Mouse (Mus musculus) embryo, embryonic 10 days (tissue): ENCODE data around the gene Adam12.
"Not testable (repeated sequence)": the region's sequence is repeated elsewhere in the genome, so short reads cannot be mapped to it uniquely, and the experiment has no call there.

Experiments used
- DNase-seq: peaks from one replicate; pipeline ENCODE4 v3.0.0-alpha.2; 2015; ENCODE audit warnings: low spot score

Gene Adam12

DNA sequence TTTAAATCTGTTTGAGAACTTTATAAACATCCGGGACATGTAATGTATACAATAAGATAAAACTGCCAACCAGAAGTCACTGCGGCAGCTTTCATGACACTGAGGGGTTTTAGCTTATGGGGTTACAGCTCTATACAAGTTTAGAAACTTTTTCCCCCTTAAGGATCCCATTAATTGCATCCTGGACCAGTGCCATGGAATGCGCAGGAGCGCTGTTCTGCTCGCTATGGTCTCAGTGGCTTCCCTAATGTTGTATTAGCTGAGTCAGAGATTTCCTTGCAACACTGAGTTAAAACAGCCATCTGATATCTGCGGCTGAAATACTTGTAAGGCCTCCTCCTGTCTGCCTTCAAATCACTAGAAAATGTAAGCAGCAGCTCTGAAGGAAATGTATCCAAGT lies 298.6 kb downstream of the Adam12 start:
- no peak for DNase-seq

- no peak for DNase-seq
Observed at GRCm38 (mm10) chr7:133931481-133931880, 300.5 kb downstream of the Adam12 start.

- DNase-seq: no peak
Observed at GRCm38 (mm10) chr7:133928981-133929380, 303.0 kb downstream of the Adam12 start.

DNA sequence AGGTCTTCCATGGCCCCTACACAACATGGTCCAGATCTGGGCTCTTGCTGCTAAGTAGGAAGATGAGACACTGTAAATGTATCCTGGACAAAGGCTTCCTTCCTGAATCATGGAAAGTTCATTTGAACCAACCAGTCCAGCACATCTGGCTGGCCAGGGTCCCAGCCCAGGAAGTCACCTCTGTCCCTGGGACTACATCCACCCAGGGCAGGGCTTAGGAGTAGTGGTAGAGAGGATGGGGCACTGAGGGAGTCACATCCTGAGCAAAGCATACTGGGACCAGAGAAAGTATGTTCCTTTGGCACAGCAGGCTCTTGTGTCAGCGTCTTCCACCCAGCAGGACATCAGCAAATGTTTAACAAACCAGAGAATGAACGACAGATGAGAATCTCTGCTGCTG lies 306.2 kb downstream of the Adam12 start:
- DNase-seq: no peak

DNA sequence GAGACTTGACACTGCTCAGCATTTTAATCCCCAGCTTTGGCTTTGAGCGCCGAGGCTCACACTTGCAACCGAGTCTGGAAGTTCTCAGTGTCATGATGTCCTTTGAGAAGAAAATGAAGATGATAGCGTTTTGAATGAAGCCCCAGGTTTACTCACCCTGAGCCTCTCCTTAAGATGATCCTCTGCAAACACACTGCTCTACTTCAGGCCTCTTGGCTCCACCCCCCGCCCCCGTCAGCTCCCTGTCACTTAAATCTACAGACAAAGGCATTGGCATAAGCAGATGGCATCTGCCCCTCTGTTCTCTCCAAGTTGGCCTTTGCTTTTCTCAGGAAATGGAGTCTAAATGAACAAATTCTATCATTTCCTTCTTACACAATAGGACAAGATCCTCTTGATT lies 308.0 kb downstream of the Adam12 start:
- no peak for DNase-seq

GRCm38 (mm10) chr7:133921291-133921690 lies 310.7 kb downstream of the Adam12 start:
- no peak for DNase-seq

GRCm38 (mm10) chr7:133920724-133921123 lies 311.2 kb downstream of the Adam12 start:
- no peak for DNase-seq

DNA sequence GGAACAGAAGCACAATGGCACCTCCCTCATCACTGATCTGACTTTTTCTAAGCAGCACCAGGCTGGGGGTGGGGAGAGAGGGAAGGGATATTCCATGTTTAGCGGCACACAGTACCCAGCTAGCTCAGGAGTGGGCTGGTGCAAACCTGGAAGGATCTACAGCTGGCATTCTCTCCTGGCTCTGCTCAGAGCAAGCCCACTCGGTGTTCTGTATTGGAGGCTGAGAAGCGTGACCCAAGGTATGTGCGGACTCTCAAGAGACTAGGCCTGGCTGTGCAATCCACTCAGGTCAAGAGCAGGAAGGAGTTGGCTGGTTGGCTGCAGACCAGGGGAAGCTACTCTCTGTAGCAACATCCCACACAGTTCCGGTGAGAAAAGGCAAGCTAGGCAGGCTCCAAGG lies 312.0 kb downstream of the Adam12 start:
- no peak for DNase-seq

DNA sequence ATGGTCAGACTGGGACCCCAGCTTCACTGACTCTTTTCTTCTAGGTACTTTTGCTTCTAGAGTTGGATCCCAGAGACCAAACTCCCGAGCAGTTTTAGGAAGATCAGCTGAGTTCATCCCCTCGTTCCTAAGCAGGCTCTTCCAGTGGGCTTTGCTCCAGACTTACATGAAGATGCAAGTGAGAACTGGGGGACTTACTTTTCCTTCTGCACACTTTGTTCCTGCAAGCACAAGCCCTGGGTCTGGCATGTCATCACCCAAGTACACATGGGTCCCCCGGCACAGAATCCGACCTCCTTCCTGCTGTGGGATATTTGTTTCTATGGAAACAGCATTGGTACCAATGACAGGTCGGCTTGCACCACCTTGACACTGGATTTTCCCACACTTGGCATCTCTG lies 312.6 kb downstream of the Adam12 start:
- DNase-seq: no peak

DNA sequence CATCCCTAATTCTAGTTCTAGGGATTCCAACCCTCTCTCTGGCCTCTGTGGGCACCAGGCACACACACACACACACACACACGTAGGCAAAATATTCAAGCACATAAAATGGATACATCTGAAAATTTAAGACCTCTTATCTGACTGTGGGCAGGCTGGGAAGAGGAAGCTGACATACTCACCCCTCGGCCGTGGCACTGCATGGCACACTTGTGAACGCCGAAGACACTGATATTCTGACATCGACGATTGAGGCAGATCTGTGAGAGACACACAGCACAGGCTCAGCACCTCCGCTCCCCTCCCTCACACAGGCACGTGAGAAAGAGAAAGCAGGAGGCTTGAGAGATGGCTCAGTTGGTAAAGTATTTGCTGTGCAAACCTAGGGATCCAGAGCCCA lies 315.7 kb downstream of the Adam12 start:
- DNase-seq: no peak

- no peak for DNase-seq
Observed at GRCm38 (mm10) chr7:133911881-133912280, 320.1 kb downstream of the Adam12 start.

DNA sequence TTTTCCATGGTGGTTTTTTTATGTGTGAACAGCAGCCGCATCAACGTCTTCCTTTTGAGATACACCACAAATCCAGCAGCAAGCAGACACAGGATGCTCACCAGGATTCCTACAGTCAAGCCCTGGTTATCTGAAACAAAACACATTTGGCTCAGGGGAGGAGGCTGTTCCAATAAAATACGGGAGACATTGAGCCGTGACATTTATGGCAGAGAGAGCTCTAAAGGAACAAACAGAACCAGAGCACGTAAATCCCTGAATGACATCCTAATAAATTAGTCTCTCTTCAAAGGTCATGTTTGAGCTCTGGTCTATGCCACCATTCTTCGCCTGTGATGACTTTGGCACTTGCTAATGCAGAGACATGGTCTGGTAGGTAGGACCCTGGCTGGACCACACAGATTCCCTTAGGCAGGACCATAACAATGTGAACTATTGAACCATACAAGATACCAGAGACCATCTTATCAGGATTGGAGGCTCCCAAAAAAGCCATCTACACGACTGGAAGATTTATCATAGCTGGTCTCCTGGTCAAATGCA lies 322.0 kb downstream of the Adam12 start:
- DNase-seq: peak; percentile 48

DNA sequence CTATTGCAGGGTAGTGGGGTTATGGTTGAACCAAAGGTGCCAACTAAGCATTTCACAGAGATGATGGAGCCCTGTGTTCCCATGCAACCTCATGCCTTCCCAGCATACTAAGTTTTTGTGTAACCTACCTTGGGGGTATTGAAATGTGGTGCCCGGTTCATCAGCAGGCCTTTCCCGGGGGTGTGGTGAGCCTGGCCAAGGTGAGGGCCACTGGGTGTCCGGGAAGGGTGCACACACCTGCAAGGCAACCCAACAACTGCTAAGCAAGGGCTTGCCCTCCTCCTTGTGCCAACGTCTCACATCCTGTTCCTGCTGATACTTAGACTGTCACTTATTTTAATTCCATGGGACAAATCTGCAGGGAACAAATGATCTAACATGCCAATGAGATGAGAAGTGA lies 323.0 kb downstream of the Adam12 start:
- DNase-seq: no peak

GRCm38 (mm10) chr7:133899391-133899790 lies 332.6 kb downstream of the Adam12 start:
- no peak for DNase-seq

DNA sequence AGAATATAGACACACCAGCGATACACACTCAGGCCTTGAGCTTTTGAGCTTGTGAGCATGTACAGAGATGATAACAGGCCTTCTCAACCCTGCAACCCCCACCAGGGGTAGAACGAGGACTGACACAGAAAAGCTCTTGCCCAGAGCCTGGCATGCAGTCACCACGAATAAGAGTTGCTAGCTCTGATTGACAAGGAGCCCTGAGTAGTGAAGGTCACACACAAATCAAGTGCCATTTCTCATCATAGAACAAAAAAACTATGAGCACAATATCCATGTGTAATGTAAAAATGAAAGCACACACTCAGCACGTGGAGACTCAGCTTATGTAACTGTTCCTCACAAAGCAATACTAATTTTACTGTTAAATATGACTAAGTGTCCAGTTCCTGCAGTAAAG lies 340.1 kb downstream of the Adam12 start:
- no peak for DNase-seq

- DNase-seq: no peak
Observed at GRCm38 (mm10) chr7:133891298-133891697, 340.6 kb downstream of the Adam12 start.

DNA sequence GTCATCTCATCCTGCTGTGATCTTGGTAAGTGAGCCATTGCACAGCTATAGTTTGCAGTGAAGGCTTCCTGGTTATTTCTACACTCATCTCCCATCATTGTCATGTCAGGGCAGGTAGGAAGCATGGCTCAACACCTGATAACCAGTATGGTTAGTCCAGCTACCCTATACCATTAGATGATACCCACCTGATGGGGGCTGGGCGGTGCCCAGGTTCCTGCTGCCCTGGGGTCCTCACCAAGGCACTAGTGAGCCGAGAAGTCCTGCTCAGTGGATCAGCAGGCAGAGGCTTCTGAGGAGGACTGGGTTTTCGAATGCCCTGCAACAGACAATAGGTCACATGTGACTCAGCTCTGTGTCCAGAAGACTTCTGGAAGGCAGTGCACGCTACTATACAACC lies 342.0 kb downstream of the Adam12 start:
- DNase-seq: no peak

DNA sequence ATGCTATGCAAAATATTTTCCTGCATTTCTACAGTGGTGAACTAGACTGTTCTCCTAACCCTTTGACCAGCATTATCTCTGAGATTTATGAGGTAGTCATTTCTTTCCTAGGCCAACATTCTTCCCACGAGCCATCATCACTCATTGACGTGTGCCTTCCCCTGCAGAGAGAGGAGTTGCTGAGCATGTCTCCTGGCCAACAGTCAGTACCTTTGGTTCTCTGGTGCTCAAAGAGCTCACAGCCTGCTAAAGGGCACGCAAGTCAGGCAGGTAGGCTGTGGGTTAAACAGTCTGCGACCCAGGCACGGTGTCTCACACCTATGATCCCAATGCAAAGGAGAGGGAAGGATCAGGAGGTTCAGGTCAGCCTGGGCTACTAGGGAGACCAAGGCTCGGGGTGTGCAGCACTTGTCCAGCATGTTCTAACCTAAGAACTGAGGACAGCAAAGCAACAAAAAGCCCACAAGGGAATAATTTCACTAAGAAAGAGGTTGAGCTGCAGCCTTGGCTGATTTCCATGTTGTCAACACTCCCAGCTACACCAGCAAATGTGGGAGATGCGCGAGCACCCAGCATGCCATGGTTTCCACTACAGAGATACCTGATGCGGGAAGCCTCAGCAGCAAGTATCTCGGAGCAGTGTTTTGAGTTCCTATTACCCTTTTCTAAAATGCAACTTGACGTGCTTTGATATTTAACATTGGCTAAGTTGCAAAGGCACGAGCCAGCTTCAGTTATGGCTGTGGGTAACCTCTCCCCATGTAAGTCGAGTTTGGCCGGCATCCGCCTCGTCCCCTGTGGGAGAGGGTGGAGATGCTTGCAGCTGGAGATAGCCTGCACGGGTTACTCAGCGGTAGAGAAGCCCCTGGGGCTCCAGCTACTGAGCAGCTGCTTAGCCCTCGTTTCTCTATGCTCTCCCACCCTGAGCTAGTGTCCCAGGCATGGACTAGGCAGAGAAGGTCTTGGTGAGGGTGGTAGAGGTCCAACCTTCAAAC lies 342.7 kb downstream of the Adam12 start:
- DNase-seq: no peak

DNA sequence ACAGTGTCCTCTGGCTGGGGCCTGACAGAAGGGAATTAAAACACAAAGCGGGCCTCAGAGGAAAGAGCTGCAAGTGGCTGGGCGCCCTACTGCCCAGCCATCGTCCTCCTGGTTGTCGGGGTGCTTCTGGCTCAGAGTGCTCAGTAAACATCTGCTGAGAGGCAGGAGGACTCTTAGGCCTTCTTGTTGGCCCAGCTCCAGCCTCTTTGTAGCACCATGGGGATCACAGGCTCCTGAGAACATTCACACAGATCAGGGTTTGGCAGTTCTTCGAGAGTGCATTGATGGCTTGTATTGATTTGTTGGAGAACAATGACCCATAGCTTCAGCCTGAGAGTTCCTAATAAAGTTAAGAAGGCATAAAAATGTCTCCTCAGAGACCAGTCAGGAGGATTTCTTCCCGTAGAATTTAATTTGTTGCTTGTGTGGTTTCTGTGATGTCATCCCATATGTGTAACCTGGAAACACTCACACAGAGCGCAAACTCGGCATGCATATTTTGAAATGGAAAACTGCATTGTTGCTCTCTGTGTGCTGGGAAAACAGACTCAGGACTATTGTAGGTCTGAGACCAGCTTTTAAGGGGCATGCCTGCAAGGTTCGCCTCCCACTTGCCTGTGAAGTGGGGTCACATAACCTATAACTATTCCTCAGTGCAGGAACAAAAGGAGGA lies 347.1 kb downstream of the Adam12 start:
- DNase-seq: not testable (repeated sequence)

- DNase-seq: no peak
Observed at GRCm38 (mm10) chr7:133879761-133880160, 352.2 kb downstream of the Adam12 start.

GRCm38 (mm10) chr7:133876646-133877342 lies 355.2 kb downstream of the Adam12 start:
- DNase-seq: peak; percentile 12

GRCm38 (mm10) chr7:133876139-133876538 lies 355.8 kb downstream of the Adam12 start:
- no peak for DNase-seq
